Mouse (Mus musculus): Measurements from ENCODE around the gene Cables2.

Cables2 gene

DNA sequence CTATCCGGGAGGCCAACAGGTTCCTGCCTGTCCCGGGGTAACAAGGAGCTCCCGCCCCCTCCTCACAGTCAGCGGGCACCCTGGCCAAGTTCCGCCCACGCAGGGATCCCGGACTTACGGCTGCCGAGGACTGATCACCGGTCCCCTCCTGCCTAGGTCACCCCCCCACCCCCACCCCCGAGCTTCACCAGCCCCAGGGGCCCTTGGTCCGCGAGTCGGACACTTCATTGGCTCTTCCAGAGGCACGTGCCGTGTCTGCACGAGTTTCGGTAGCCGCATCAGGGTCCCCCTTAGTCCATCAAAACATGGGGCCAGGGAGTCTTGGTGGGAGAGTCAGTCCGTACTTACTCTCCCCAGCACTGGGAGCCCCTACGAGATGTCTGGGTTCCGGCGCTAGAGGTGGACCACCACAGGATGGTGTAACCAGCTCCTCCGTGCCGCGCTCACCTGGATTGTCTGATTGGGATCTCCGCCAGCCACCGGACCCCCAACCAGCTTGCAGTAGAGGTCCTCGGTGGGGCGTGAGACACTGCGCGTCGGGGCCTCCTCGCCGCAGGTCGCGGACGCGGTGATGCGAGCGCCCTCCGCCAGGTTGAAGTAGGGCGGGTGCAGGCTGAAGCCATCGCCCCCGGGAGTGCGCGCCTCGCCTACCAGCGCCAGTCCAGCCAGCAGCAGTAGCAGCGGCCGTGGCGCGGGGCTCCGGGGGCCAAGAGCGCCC is 48.1 kb downstream of the Cables2 start:
- no peak for TF ChIP-seq GATA4 (IDR thresholded peaks at IDR 0.05; ENCODE audit: insufficient replicate concordance, low read length)

DNA sequence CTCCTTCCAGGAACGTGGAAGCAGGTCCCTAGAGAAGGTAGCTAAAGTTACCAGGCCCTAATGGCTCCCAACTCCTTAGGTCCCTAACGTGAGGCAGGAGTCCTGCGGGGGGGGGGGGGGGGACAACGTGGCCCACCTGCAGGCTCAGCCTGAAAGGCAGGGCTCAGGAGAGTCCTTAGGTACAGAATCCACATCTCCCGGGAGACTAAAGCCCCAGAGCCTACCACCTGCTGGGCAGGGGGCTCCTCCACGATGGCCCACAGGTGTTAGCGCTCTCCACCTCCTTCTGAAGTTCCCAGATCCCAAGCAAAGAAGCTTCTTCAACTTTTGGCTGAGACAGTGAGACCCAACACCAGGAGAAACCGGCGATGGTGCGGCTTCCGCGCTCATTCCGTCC is 48.7 kb downstream of the Cables2 start:
- TF ChIP-seq GATA4 (IDR thresholded peaks at IDR 0.05; ENCODE audit: insufficient replicate concordance, low read length) = no peak

DNA sequence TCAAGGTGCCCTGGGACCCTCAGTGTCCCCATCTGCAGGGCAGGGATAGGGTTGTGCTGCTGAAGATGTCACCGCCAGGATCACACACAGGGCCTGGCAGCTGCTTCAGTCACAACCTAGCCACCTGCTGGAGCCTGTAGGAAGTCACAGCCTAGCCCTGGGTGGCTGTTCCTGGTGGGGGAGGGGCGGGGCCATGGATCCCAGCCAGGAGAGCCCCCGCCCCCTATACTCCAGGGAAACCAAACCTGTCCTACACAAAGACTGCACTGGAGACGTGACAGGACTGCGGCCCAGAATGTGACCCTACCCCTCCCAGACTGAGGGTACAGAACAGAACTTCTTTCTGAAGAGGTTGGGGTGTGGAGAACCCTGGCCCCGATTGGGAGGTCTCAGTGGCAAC is 51.0 kb downstream of the Cables2 start:
- TF ChIP-seq GATA4 (IDR thresholded peaks at IDR 0.05; ENCODE audit: insufficient replicate concordance, low read length) = no peak

DNA sequence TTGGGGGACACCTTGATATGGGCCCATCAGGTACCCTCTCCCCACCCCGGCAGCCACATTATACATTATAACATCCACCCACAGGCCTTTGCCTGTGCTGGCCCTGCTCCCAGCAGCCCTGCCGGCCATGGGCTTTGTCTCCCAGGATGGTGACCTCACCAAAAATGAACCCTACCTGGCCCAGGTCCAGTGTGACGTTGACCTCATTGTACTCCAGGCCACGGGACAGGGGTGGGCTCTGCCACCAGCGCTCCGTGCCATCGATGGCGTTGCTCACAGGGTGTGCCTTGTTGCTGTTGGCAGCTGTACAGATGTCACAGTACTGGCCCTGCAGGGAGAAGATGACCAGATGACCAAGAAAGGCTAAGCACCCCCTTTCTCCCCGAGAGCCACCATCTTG is 52.2 kb downstream of the Cables2 start:
- TF ChIP-seq GATA4 (IDR thresholded peaks at IDR 0.05; ENCODE audit: insufficient replicate concordance, low read length) = no peak

DNA sequence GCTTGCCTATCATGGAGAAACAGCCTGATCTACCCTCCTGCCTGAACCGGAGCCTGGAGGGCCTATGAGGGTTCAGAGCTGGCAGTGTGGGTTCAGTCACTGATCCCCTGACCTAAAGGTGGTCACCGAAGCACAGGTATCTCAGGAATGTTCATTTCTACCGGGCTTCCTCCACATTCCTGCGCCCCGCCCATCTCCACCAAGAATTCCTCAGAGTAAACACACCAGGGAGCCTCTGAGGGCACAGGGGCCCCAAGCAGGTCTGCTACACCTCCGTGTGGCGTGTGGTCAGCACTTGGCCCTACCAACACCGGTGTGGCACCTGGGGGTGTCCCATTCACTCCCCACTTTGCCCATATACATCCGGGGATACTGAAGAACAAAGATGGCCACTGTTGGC is 53.1 kb downstream of the Cables2 start:
- no peak for TF ChIP-seq GATA4 (IDR thresholded peaks at IDR 0.05; ENCODE audit: insufficient replicate concordance, low read length)

DNA sequence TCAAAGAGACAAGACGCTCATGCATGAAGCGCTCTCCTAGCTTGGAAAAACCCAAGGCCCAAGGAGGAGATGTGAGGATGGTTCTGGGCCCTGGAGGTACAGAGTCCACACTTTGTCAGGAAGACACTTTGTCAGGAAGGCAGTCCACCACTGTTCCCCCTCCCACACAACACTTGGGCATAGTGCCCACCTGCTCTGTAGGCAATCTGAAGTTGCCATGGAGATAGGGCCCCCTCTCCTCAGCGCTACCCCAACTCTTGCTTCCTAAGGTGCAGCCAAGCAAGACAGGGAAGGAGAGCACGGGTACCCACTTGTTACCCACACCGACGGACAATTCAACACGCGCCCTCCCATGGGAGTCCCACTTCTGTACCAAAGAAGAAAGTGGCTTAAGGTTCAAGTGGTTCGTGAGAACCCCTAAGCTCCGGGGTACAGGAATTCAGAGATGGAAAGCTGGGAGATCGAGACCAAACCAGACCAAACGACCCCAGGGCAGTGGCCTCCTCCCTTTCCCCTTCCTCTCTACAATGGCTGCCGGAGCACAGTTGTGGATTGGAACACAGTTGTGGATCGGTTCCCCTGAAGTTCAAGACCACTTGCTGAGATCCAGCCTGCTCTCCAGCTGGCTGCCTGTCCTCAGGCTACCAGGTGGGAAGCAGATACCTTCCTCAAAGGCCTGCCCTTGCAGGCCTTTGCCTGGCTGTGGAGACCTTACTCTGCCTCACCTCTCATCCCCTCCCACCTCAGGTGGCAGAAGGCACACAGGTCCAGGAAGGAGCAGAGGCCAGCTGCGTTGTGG is 54.0 kb downstream of the Cables2 start:
- TF ChIP-seq GATA4 (IDR thresholded peaks at IDR 0.05; ENCODE audit: insufficient replicate concordance, low read length) = no peak

DNA sequence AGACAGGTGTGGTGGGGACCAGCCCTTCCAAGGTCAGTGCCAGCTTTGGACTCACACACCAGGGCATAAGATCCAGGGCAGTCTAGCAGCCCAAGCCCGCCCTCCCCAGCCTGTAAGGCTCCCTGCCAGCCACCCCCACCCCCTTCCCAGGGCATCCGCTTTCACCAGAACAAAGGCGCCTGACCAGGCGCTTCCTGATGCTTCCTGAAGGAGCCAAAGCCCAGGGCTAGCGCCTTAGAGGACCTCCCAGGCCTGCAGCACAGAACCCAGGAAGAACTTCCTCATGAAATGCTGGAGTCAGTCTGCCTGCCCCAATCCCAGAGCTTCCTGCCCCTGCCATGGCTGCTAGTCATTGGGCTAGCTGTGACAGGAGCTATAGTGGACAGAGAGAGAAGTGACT is 54.6 kb downstream of the Cables2 start:
- TF ChIP-seq GATA4 (IDR thresholded peaks at IDR 0.05; ENCODE audit: insufficient replicate concordance, low read length) = no peak

DNA sequence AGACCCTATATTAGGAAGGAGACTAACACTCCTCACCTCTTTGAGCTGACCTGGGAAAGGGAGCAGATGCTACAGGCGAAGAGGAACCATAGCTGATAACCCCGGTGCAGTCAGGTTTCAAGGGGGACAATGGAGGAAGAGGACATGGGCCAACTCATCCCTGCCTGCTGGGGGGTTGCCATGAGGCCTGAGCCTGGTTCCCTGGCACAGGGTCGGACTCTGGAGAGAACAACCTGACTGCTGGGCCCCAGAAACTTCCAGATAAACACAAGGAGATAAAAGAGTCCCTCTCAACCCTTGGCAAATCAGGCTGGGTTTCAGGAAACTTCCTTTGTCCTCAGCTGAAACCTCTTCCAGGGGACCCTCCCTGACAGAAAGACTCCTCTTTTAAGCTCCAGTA is 55.1 kb downstream of the Cables2 start:
- no peak for TF ChIP-seq GATA4 (IDR thresholded peaks at IDR 0.05; ENCODE audit: insufficient replicate concordance, low read length)

DNA sequence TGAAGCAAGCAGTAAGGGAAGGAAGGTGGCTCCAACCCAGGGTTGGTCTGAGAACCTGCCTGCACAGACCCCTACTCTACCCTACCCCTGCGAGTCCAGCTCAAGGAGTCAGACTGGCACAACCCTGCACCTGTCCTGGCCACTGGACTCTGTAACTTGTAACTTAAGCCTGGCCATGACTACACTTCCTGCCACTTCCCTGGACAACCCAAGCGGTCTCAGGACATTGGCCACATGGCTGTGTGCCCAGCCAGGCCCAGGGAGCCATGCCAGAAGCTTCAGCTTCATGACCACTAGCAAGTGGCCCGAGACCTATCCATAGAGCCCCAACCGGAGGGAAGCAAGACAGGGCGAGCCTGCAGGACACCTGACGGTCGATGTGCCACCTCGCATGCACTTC is 55.7 kb downstream of the Cables2 start:
- TF ChIP-seq GATA4 (IDR thresholded peaks at IDR 0.05; ENCODE audit: insufficient replicate concordance, low read length) = no peak

DNA sequence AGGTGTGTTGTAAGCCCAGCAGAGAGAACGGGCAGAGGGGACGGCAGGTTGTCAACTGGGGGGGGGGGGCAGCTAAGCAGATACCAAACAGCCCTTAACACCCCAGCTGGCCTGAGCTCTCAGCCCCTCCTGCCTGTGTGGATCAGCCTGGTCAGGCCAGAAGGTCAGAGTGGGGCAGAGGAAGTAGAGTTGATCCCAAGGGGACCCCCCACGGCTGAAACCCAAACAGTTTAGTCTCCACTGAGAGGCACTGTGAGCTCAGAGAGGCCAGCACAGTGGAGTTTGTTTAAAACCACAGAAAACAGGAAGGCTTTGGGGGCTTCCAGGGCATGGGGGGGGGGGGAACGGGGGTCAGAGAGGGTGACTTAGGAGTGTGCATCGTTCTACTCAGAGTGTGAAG is 56.4 kb downstream of the Cables2 start:
- no peak for TF ChIP-seq GATA4 (IDR thresholded peaks at IDR 0.05; ENCODE audit: insufficient replicate concordance, low read length)

DNA sequence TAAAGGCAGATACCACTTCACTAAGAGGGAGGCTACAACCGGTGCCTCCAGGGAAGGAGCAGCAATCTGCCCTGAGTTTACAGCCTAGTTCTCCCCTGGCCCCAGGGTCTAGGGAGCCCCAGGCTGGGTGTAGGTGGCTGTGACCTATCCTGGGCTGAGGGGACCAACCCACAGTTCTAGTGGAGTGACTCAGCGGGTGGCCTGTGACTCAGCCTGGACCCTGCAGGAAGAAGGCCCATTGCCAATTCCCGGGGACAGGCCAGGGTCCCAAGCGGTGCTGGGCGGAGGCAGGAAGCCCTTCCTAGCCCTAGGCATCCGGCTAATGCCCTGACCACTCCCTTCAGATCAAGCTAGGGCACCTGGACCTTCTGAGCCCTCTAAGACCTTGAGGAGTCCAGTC is 57.3 kb downstream of the Cables2 start:
- TF ChIP-seq GATA4 (IDR thresholded peaks at IDR 0.05; ENCODE audit: insufficient replicate concordance, low read length) = peak; percentile 18; the same call in 1 of the 2 replicates

DNA sequence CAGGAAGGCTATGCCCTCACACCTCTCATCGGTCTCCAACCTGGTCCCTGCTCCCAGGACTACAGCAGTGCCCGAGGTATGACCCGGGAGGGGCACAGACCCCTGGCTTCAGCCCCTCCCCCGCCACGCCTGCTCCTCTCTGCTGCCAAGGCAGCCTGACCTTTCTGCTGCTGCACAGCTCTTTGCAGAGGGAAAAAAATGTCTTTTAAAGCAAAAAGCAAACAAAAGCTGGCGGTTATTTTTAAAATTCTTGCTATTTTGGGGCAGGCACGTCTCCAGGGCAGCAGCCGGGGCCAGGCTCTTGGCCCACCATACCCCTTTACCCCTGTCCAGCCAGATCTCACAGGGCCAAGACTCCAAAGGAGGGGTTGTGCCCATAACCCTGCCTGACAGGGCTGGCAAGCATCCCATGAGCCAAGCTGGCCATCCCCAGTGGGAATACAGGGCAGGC is 58.3 kb downstream of the Cables2 start:
- TF ChIP-seq GATA4 (IDR thresholded peaks at IDR 0.05; ENCODE audit: insufficient replicate concordance, low read length) = no peak

DNA sequence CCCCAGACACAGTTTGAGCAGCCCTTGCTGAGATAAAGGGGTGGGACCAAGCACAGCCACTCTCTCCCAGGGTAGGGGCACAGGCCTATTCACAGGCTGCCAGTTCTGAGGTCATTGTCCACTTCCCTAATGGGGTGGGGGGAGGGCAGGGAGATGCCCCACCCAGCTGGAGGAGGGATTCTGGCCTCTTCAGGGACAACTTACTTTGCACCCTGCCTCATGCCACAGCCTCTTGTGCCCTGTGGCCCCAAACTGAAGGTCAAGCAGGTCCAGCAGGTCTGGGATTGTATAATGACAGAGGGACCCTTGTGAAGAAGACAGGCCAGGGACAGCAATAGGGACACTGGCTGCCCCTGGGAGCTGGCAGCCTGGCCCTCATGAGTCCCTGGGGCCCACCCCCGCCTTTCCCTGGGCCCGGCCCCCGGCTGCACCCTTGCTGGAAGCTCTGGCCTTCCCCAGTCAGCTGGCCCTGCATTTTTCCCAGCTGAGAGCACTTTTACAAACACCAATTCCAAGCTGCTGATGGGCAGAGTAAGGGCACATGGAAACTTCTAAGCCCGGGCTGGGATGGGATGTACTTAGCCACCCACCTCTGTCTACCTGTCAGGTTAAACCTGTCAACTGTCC is 58.8 kb downstream of the Cables2 start:
- no peak for TF ChIP-seq GATA4 (IDR thresholded peaks at IDR 0.05; ENCODE audit: insufficient replicate concordance, low read length)

DNA sequence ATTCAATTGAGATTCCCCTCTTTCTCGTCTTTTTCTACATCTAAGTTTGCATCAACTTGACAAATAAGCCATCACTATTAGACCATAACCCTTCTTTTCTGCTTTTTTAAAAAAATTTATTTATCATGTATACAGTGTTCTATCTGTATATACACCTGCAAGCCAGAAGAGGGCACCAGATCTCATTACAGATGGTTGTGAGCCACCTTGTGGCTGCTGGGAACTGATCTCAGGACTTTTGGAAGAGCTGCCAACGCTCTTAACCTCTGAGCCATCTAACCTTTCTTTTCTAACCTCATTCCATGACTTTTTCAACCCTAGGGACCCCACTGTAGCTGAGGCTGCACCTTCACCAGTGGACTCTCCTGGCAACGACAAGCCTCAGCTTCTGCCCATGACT is 61.0 kb downstream of the Cables2 start:
- no peak for TF ChIP-seq GATA4 (IDR thresholded peaks at IDR 0.05; ENCODE audit: insufficient replicate concordance, low read length)

DNA sequence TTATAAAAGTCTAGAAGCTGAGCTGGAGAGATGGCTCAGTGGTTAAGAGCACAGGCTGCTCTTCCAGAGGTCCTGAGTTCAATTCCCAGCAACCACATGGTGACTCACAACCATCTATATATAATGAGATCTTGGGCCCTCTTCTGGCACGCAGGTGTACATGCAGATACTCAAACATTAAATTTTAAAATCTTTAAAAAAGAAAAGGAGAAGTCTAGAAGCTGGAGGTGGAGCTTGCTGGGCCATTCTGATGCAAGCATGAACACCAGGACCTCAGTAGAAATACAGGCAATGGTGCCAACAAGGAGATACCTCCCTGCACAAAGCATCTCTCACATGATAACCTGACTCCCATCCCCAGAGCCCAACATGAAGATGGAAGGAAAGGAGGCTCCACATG is 64.3 kb downstream of the Cables2 start:
- no peak for TF ChIP-seq GATA4 (IDR thresholded peaks at IDR 0.05; ENCODE audit: insufficient replicate concordance, low read length)
